Mouse (Mus musculus) forebrain, embryonic 16.5 days (tissue): ENCODE data around the gene Rftn2. TPM values are rescaled to one million over a fixed set of nuclear protein-coding genes. Genes with fewer than 3 reads are reported as not detected.

Experiments
- ATAC-seq: fragments of 200-750 bp; cut with Nextera tagmentation; 2 replicates; pipeline ENCODE4 v1.8.0; 2017; ENCODE audit warnings: mild to moderate bottlenecking, moderate library complexity
- H3K27ac ChIP-seq: fragments of 300-500 bp; sonication (generic); 2 replicates; pipeline ENCODE4 v1.5.1; 2014; ENCODE audit warnings: low read length, control low read depth
- H3K27me3 ChIP-seq: fragments of 300-500 bp; sonication (generic); replicated peaks from 2 replicates; pipeline ENCODE4 v1.6.1; 2014; ENCODE audit warnings: low read length; ENCODE audit not compliant: control insufficient read depth, insufficient read depth
- H3K36me3 ChIP-seq: fragments of 300-500 bp; sonication (generic); 2 replicates; pipeline ENCODE4 v1.6.1; 2014; ENCODE audit not compliant: control insufficient read depth, insufficient read depth
- H3K4me1 ChIP-seq: fragments of 300-500 bp; sonication (generic); replicated peaks from 2 replicates; pipeline ENCODE4 v1.6.1; 2014; ENCODE audit warnings: low read length; ENCODE audit not compliant: control insufficient read depth, insufficient read depth
- H3K4me2 ChIP-seq: fragments of 300-500 bp; sonication (generic); 2 replicates; pipeline ENCODE4 v1.6.1; 2014; ENCODE audit warnings: mild to moderate bottlenecking, low read length, control low read depth
- H3K4me3 ChIP-seq: fragments of 300-500 bp; sonication (generic); replicated peaks from 2 replicates; pipeline ENCODE4 v1.5.1; 2014; ENCODE audit warnings: mild to moderate bottlenecking, low read length, control low read depth
- H3K9ac ChIP-seq: fragments of 300-500 bp; sonication (generic); replicated peaks from 2 replicates; pipeline ENCODE4 v1.6.1; 2014; ENCODE audit warnings: low read depth, low read length, control low read depth
- H3K9me3 ChIP-seq: fragments of 300-500 bp; sonication (generic); 2 replicates; pipeline ENCODE4 v1.6.1; 2016; ENCODE audit warnings: low read length; ENCODE audit not compliant: control insufficient read depth
- WGBS: fragments of 180-500 bp; shearing (Covaris S2); extraction: QIAGEN DNeasy Blood & Tissue Kit; methylation state at CpG from one replicate; pipeline ENCODE4 v1.1.7; 2014; 5-methylcytosine and 5-hydroxymethylcytosine counted together
- polyA plus RNA-seq: library from polyadenylated mRNA; unstranded; fragments of >200 nt; fragmentation: Nextera tagmentation; extraction: Ambion mirVana; gene quantifications from 2 replicates; pipeline ENCODE4 v1.2.1, GENCODE M21; 2015

The Rftn2 gene
- polyA plus RNA-seq, 1 experiment from 2014 or later = 10.4 TPM

DNA sequence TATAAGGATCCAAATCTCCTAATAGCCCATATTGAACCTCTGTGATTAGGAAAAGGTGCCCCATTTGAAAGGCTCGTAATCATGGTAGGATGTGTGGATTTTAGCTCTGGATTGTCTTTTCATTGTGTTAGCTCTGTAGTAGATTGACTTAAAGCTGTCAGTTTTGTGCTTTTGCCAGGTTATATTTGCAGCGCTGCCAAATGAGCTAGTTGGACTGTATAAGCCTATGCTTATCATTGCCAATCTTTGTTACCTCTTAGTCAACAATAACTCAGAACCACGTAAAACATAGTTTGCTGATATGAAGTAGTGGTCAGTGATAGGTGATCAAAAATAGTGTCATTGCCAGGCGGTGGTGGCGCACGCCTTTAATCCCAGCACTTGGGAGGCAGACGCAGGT is 81.0 kb downstream of the Rftn2 start:
- no peak overlapping the region for H3K9ac ChIP-seq
- ATAC-seq = no peak
- no peak overlapping the region for H3K27ac ChIP-seq
- no peaks in the 10 kb centered on the region for H3K4me1 ChIP-seq
- WGBS = 91% methylated on average over 7 of the region's 7 CpGs
- H3K4me2 ChIP-seq = no peak overlapping the region
- H3K9me3 ChIP-seq = no peaks in the 10 kb centered on the region
- H3K4me3 ChIP-seq = no peak overlapping the region
- no peaks in the 10 kb centered on the region for H3K27me3 ChIP-seq
- peaks cover 23% of the 10 kb centered on the region for H3K36me3 ChIP-seq

DNA sequence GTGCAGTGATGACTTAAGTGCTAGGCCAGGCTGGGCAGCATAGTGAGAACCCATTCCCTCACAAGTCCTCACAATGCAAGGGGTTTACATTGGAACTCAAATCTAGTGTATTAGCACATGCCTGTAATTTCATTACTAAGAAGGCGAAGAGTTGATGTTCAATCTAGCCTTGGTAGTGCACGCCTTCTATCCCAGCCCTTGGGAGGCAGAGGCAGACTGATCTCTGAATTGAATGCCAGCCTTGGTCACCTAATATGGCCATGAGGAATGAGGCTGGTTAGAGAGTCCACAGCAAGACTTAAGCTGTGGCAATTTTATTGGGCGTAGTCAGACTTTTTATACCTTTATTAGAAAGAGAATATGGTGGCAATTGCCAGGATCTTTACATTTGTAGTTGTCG is 82.2 kb downstream of the Rftn2 start:
- Histone ChIP-seq H3K4me1 (no peaks in the 10 kb centered on the region), H3K9ac (no peak overlapping the region), H3K4me3 (no peak overlapping the region), H3K9me3 (no peaks in the 10 kb centered on the region), H3K27ac (no peak overlapping the region), H3K4me2 (no peak overlapping the region), H3K36me3 (peaks cover 16% of the 10 kb centered on the region), H3K27me3 (no peaks in the 10 kb centered on the region)
- ATAC-seq = no peak
- WGBS = 98% methylated on average over 4 of the region's 4 CpGs

DNA sequence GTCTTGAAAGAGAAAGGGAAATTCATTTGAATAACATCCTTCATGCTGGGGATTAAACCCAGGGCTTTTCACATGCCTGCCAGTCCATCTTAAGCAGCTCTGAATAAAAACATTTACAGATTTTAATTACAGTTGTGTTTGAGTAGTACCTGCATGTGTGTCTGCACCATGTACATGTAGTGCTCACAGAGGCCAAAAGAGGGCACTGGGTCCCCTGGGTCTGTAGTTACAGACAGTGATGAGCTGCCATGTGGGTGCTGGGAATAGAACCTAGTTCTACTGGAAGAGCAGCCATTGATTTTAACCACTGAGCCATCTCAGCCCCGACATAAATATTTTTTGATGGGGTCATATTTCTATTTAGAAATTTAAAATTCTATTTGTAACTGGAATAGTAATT is 90.7 kb downstream of the Rftn2 start:
- no peak for ATAC-seq
- no peak overlapping the region for H3K4me2 ChIP-seq
- no peak overlapping the region for H3K27ac ChIP-seq
- no peak overlapping the region for H3K4me3 ChIP-seq
- H3K9ac ChIP-seq = no peak overlapping the region
- WGBS = 100% methylated on average over 1 of the region's 1 CpGs
- peaks cover 5% of the 10 kb centered on the region; the same call in 1 of the 2 replicates for H3K36me3 ChIP-seq
- H3K9me3 ChIP-seq = no peaks in the 10 kb centered on the region
- H3K4me1 ChIP-seq = peaks cover 16% of the 10 kb centered on the region
- H3K27me3 ChIP-seq = no peaks in the 10 kb centered on the region

DNA sequence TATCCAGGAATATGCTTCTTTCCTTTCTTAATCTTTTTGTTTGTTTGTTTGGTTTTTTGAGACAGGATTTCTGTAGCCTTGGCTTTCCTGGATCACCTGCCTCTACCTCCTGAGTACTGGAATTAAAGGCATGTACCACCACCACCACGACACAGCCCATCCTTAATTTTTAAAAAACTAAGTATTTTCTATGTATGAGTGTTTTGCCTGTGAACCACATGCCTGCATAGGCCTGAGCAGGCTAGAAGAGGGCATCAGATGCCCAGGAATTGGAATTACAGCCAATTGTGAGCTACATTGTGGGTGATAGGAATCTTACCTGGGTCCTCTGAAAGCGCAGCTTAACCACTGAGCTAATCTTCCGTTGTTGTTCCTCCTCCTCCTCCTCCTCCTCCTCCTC is 92.3 kb downstream of the Rftn2 start:
- Histone ChIP-seq H3K27ac (no peak overlapping the region), H3K27me3 (no peaks in the 10 kb centered on the region), H3K4me1 (peaks cover 19% of the 10 kb centered on the region), H3K9ac (no peak overlapping the region), H3K36me3 (0 out of 2 replicates have a peak, but pooled peaks cover 3% of the 10 kb centered on the region), H3K4me3 (no peak overlapping the region), H3K4me2 (no peak overlapping the region), H3K9me3 (no peaks in the 10 kb centered on the region)
- WGBS = 94% methylated on average over 3 of the region's 3 CpGs
- no peak for ATAC-seq

DNA sequence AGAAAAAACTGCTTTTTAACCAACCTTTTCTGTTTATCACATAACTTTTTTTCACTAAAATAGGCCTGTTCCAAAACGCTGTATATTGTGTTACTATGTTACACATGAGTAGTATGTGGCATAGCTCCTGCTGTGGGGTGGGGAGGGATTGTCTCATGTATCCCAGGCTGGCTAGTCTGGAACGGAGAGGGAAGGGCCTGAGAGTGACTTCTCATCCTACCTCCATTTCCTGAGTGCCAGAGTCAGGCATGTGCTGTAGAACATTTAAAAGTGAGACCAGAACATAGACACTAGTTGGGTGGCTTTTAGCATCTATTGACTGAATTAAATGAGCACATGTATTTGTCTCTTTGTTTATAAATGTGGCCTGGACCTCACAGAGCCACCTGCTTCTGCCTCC is 93.4 kb downstream of the Rftn2 start:
- H3K4me1 ChIP-seq = peaks cover 19% of the 10 kb centered on the region
- H3K4me3 ChIP-seq = no peak overlapping the region
- H3K9ac ChIP-seq = no peak overlapping the region
- no peak overlapping the region for H3K27ac ChIP-seq
- no peaks in the 10 kb centered on the region for H3K36me3 ChIP-seq
- ATAC-seq = no peak
- H3K4me2 ChIP-seq = no peak overlapping the region
- H3K9me3 ChIP-seq = no peaks in the 10 kb centered on the region
- WGBS = 79% methylated on average over 2 of the region's 2 CpGs
- no peaks in the 10 kb centered on the region for H3K27me3 ChIP-seq

DNA sequence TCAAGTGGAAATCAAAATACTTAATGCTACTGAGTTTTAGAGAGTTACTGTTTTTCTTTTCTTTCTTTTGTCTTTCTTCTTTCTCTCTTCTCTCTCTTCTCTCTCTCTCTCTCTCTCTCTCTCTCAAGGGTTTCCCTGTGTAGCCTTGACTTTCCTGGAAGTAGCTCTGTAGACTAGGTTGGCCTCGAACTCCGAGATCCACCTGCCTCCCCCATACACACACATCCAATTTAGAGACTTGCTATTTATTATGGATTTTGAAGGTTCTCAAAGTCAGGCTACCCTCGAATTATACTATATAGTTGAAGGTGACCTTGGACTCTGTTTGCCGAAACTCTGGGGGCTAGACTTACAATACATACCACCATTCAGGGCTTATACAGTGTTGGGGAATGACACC is 94.3 kb downstream of the Rftn2 start:
- WGBS = 70% methylated on average over 4 of the region's 4 CpGs
- Histone ChIP-seq H3K4me3 (peak overlapping the region; percentile 99), H3K4me2 (peak overlapping the region; percentile 79), H3K9me3 (no peaks in the 10 kb centered on the region), H3K27me3 (no peaks in the 10 kb centered on the region), H3K36me3 (no peaks in the 10 kb centered on the region), H3K9ac (peak overlapping the region; percentile 99), H3K4me1 (peaks cover 19% of the 10 kb centered on the region), H3K27ac (no peak overlapping the region)
- no peak for ATAC-seq

DNA sequence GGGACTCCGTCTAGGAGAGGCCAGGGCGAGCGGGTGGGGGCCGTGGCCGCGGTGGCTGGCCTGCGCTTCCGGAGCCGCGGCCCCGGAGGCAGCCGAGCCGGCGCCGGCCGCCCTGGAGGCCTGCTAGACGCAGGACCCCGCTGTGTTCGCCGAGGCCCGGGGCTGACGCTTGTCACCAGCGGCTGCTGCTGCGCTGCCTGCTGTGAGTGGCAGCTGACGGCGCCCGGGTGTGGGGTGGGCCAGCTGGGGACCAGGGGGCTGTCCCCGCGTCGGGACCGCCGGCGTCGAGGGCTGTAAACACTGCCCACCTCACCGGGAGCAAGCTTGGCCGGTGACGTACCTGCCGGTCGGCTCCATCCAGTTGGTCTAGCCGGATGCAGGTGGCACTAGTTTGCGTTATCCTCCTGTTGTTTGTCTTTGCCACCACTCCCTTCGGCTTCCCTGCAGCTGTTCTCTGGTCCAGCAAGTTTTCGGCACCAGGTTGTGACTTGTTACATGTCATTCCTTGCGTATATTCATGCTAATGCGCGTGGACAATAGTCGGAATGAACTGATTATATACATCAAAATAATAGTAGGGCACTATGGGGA is 95.1 kb downstream of the Rftn2 start:
- WGBS = under 1% methylated on average over 42 of the region's 47 CpGs
- H3K4me1 ChIP-seq = peaks cover 19% of the 10 kb centered on the region

DNA sequence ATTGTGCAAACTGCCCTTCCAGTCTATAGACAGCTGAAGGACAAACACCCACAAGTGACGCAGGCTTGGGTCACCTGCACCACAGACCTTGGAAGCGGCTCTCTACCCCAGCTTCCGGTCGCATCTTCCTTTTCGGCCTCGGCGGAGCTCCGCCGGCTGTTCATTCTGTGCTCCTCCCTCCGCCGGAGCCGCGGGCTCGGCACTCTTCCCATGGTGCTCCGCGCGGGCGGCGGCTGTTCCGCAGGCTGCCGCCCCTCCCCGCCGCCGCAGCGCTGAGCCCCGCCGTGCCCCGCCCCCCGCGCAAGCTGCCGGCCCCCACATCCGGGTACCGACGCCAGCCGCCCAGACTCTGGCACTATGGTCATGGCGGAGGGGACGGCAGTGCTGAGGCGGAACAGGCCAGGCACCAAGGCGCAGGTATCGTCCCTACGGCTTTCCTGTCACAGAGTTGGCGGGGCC is 95.6 kb downstream of the Rftn2 start, which contains the start of gene Mob4:
Gene Mob4, plus strand, starts transcription at position 289 of the 459 bp plus-strand sequence.
- no peaks in the 10 kb centered on the region for H3K36me3 ChIP-seq
- WGBS = under 1% methylated on average over 42 of the region's 42 CpGs
- peaks cover 19% of the 10 kb centered on the region for H3K4me1 ChIP-seq
- H3K27ac ChIP-seq = peak within 1 kb of the TSS; percentile 97
- no peaks in the 10 kb centered on the region for H3K9me3 ChIP-seq
- H3K9ac ChIP-seq = peak within 1 kb of the TSS; percentile 99
- peak; percentile 97 for ATAC-seq
- peak within 1 kb of the TSS; percentile 79 for H3K4me2 ChIP-seq
- peak within 1 kb of the TSS; percentile 99 for H3K4me3 ChIP-seq
- no peaks in the 10 kb centered on the region for H3K27me3 ChIP-seq

More for the DNA sequence above, 95.1 kb downstream of the Rftn2 start:
- H3K9ac ChIP-seq = peak overlapping the region; percentile 99
- ATAC-seq = peak; percentile 83; the same call in 1 of the 2 replicates
- H3K9me3 ChIP-seq = no peaks in the 10 kb centered on the region
- H3K4me3 ChIP-seq = peak overlapping the region; percentile 99
- no peaks in the 10 kb centered on the region for H3K27me3 ChIP-seq
- H3K4me2 ChIP-seq = peak overlapping the region; percentile 79
- peak overlapping the region; percentile 97 for H3K27ac ChIP-seq
- no peaks in the 10 kb centered on the region for H3K36me3 ChIP-seq

DNA sequence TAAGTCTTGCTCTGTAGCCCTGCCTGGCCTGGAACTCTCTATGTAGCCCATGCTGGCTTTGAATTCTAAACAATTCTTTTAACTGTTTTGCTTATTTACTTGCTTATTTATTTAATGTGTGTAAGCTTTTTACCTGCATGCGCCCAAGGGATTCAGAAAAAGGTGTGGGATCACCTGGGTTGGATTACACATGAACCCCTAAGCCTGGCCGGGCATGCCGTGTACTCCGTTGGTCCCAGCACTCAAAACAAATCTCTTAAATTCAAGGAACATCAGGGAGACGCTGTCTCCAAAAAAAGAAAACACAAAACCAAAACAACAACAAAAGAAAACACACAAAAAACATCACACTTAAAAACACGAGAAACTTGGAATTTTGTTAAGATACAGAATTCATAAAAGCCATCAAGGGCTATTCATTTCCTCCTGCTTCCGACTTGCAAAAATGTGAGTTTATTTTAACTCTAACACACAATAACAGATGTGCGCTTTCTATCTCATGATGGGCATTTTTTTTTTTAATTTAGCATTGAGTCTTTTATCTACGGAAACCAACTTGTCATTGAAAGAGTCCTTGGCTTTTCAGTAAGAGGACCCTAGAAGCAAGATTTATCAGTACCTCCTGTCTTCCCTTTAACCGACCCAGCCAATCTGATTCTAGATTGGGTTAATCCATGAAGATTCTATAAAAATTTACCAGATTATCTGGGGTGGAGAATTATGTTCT is 96.2 kb downstream of the Rftn2 start:
- WGBS = 74% methylated on average over 10 of the region's 10 CpGs
- no peaks in the 10 kb centered on the region for H3K27me3 ChIP-seq
- peak overlapping the region; percentile 93 for H3K27ac ChIP-seq
- ATAC-seq = no peak
- no peaks in the 10 kb centered on the region for H3K36me3 ChIP-seq
- no peaks in the 10 kb centered on the region for H3K9me3 ChIP-seq
- peak overlapping the region; percentile 99 for H3K9ac ChIP-seq
- H3K4me2 ChIP-seq = peak overlapping the region; percentile 70
- peaks cover 19% of the 10 kb centered on the region for H3K4me1 ChIP-seq
- H3K4me3 ChIP-seq = peak overlapping the region; percentile 99
